Mouse (Mus musculus): Measurements from ENCODE around the gene Nfatc2. TPM values are rescaled to one million over a fixed set of nuclear protein-coding genes. Genes with fewer than 3 reads are reported as not detected.

The Nfatc2 gene
- total and polyA plus RNA-seq, 3 experiments: not detected

DNA sequence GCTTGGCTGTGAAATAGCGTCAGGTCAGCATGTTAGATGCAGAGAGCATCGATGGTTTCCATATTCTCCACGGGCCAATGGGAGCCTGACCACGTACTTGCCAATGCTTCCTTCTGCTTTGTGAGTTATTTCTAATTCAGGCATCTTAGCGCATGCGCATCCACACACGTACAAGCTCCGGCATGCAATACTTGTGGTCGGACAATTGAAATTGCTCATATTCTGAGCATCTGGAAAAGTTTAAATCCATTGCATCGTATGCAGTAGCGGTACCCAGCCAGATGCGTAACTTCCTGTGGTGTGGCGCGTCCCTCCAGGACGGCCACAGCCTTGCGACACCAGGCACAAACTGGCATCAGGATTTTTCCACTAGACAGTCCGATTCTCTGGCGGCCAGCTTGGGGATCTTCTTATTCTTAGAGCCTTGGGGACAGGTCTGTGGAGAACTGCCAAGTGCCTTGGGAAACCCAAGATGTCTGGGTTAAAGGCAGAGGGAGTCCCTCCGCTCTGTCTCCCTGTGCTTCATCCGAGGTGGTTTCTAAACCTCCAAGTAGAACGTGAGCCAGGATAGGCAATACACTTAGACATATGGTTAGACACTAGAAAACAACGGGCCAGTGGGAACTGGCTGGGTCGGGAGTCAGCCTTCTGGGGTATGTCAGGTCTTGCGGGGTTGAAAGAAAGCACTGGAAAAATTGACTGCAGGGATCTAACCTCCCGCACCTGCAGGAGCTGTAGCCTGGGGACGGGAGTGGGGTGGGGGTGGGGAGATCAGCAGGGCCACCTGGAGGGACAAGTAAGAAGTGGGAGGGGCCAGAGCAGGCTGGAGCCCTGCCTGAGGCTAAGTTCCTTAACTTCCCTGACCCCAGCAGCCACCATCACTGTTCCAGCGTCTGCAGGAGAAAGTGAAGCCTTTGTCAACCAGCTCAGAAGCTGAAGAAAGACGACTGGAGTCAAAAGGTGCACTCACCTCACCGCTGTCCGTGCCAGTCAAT is 149.4 kb downstream of the Nfatc2 start:
- no peak for TF ChIP-seq MYC (IDR thresholded peaks at IDR 0.05; ENCODE audit: low read depth, low read length)
- TF ChIP-seq MAFK (IDR thresholded peaks at IDR 0.05; ENCODE audit: borderline replicate concordance, low read depth, low read length): no peak
- TF ChIP-seq HCFC1 (IDR thresholded peaks at IDR 0.05; ENCODE audit: low read depth, low read length): no peak
- no peak for TF ChIP-seq USF2 (IDR thresholded peaks at IDR 0.05; ENCODE audit: borderline replicate concordance in 1 of 2, insufficient read depth in 1 of 2, low read depth in 1 of 2, low read length in 2 of 2)
- no peak for TF ChIP-seq MYB (IDR thresholded peaks at IDR 0.05; ENCODE audit: low read depth, low read length)
- no peak for TF ChIP-seq TCF12 (IDR thresholded peaks at IDR 0.05; ENCODE audit: low read depth, low read length)
- TF ChIP-seq MAX (IDR thresholded peaks at IDR 0.05; ENCODE audit: low read length): no peak
- TF ChIP-seq CHD2 (IDR thresholded peaks at IDR 0.05; ENCODE audit: low read length): no peak
- TF ChIP-seq TBP (IDR thresholded peaks at IDR 0.05; ENCODE audit: low read depth, low read length): no peak
- TF ChIP-seq JUND (IDR thresholded peaks at IDR 0.05; ENCODE audit: low read depth, low read length): no peak
- TF ChIP-seq ZMIZ1 (IDR thresholded peaks at IDR 0.05; ENCODE audit: low read depth, low read length): no peak
- no peak for TF ChIP-seq SIN3A (IDR thresholded peaks at IDR 0.05; ENCODE audit: low read length)
- no peak for TF ChIP-seq TAL1 (IDR thresholded peaks at IDR 0.05; ENCODE audit: low read length)
- TF ChIP-seq ZKSCAN1 (IDR thresholded peaks at IDR 0.05; ENCODE audit: low read depth, low read length): no peak
- no peak for TF ChIP-seq NRF1 (IDR thresholded peaks at IDR 0.05; ENCODE audit: insufficient read depth, low read depth, low read length, poor library complexity, severe bottlenecking)
- no peak for TF ChIP-seq EP300 (IDR thresholded peaks at IDR 0.05; ENCODE audit: low read depth in 1 of 2, low read length in 2 of 2)
- no peak for TF ChIP-seq POLR2AphosphoS2 (IDR thresholded peaks at IDR 0.05; ENCODE audit: low read length)
- no peak for TF ChIP-seq MXI1 (IDR thresholded peaks at IDR 0.05; ENCODE audit: low read depth, low read length)
- TF ChIP-seq ZC3H11A (IDR thresholded peaks at IDR 0.05; ENCODE audit: low read depth, low read length): no peak
- TF ChIP-seq ELF1 (IDR thresholded peaks at IDR 0.05; ENCODE audit: low read depth, low read length): no peak
- Histone ChIP-seq H3K9me3 (replicated peaks; ENCODE audit: insufficient read depth, low read length) (no peaks in the 10 kb centered on the region), H3K9ac (ENCODE audit: control insufficient read depth, low read depth, low read length, poor library complexity, severe bottlenecking) (no peak overlapping the region), H3K79me2 (ENCODE audit: control insufficient read depth, insufficient read depth, low read length, poor library complexity) (no peaks in the 10 kb centered on the region), H3K27me3 (ENCODE audit: control insufficient read depth in 1 of 2, insufficient read depth in 2 of 2, low read length in 2 of 2) (no peaks in the 10 kb centered on the region), H3K4me1 (ENCODE audit: control insufficient read depth in 1 of 2, insufficient read depth in 2 of 2, low read length in 2 of 2) (no peaks in the 10 kb centered on the region), H3K36me3 (ENCODE audit: control insufficient read depth in 1 of 2, insufficient read depth in 2 of 2, low read length in 2 of 2) (no peaks in the 10 kb centered on the region), H3K27ac (ENCODE audit: control insufficient read depth, low read depth, low read length) (no peak overlapping the region), H3K4me3 (ENCODE audit: control insufficient read depth in 1 of 2, insufficient read depth in 1 of 2, low read depth in 2 of 2, low read length in 2 of 2) (no peak overlapping the region)
- DNase-seq (ENCODE audit: low read depth, low spot score): no peak

Measured in MEL (cell line).